Mouse (Mus musculus): ENCODE results near the gene Padi6. TPM values are rescaled to one million over a fixed set of nuclear protein-coding genes. Genes with fewer than 3 reads are reported as not detected.
A peak's percentile ranks its signal among the peaks of the same experiment; 100 is the strongest.

The Padi6 gene
- total RNA-seq, 2 experiments from 2014 or later, result 0.66 TPM; not detected in 1

- DNase-seq (ENCODE audit: low spot score in 2 of 2), result no peak
Observed at GRCm38 (mm10) chr4:140709111-140709510, 33.3 kb downstream of the Padi6 start.

- DNase-seq (ENCODE audit: low spot score in 2 of 2), result no peak
Observed at GRCm38 (mm10) chr4:140708297-140708927, 34.0 kb downstream of the Padi6 start.

- no peak for DNase-seq (ENCODE audit: low spot score in 2 of 2)
Observed at GRCm38 (mm10) chr4:140707615-140708014, 34.8 kb downstream of the Padi6 start.

GRCm38 (mm10) chr4:140704166-140704565, 38.3 kb downstream of the Padi6 start:
- DNase-seq (ENCODE audit: low spot score in 2 of 2), result no peak

GRCm38 (mm10) chr4:140703636-140704035, 38.8 kb downstream of the Padi6 start:
- no peak for DNase-seq (ENCODE audit: low spot score in 2 of 2)

GRCm38 (mm10) chr4:140702611-140703327, 39.7 kb downstream of the Padi6 start:
- peak; percentile 74 to 82 for DNase-seq (ENCODE audit: low spot score in 2 of 2)

GRCm38 (mm10) chr4:140701716-140702561, 40.5 kb downstream of the Padi6 start:
- no peak for DNase-seq (ENCODE audit: low spot score in 2 of 2)

- peak; percentile 66 to 85 for DNase-seq (ENCODE audit: low spot score in 2 of 2)
Observed at GRCm38 (mm10) chr4:140701049-140701715, 41.3 kb downstream of the Padi6 start.

- no peak for DNase-seq (ENCODE audit: low spot score in 2 of 2)
Observed at GRCm38 (mm10) chr4:140700269-140701018, 42.0 kb downstream of the Padi6 start, which contains the start of gene Rcc2. Rcc2 (plus strand) TSS chr4:140700541.

GRCm38 (mm10) chr4:140699441-140700127, 42.9 kb downstream of the Padi6 start:
- peak; percentile 63 to 70 for DNase-seq (ENCODE audit: low spot score in 2 of 2)

- no peak for DNase-seq (ENCODE audit: low spot score in 2 of 2)
Observed at GRCm38 (mm10) chr4:140695675-140696585, 46.5 kb downstream of the Padi6 start.

- DNase-seq (ENCODE audit: low spot score in 2 of 2), result no peak
Observed at GRCm38 (mm10) chr4:140695146-140695545, 47.3 kb downstream of the Padi6 start.

GRCm38 (mm10) chr4:140694551-140695060, 47.8 kb downstream of the Padi6 start:
- DNase-seq (ENCODE audit: low spot score in 2 of 2), result no peak

GRCm38 (mm10) chr4:140693513-140693912, 48.9 kb downstream of the Padi6 start:
- DNase-seq (ENCODE audit: low spot score in 2 of 2), result no peak

- DNase-seq (ENCODE audit: low spot score in 2 of 2), result no peak
Observed at GRCm38 (mm10) chr4:140691481-140691880, 51.0 kb downstream of the Padi6 start.

- DNase-seq (ENCODE audit: low spot score in 2 of 2), result no peak
Observed at GRCm38 (mm10) chr4:140689873-140690655, 52.4 kb downstream of the Padi6 start.

GRCm38 (mm10) chr4:140688826-140689425, 53.5 kb downstream of the Padi6 start:
- no peak for DNase-seq (ENCODE audit: low spot score in 2 of 2)

All from left cerebral cortex, adult 18-20 months (tissue).